Mouse (Mus musculus) kidney, adult 9 months (tissue): ENCODE data around the gene Ace3.

Experiments
- DNase-seq: peaks from one replicate; pipeline ENCODE4 v3.0.0; 2022

The Ace3 gene

DNA sequence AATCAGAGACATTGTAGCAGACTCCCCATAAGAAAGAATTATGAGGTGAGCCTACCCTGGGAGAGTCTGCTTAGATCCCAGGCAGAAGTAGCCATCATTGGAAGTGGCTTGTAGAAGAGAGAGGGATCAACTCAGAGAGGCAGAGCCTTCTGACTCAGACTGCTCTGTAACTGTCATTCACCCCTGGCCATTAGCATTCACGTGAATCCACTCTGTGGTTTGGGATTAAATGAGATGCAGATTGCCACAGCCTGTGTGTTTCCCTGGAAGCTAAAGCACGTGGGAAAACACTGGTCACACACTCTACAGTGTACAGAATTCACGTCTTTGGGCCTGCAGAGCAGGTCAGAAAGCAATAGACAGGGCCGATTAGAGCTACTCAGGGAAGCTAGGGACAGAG lies 10.0 kb upstream of the Ace3 start:
- DNase-seq = no peak

DNA sequence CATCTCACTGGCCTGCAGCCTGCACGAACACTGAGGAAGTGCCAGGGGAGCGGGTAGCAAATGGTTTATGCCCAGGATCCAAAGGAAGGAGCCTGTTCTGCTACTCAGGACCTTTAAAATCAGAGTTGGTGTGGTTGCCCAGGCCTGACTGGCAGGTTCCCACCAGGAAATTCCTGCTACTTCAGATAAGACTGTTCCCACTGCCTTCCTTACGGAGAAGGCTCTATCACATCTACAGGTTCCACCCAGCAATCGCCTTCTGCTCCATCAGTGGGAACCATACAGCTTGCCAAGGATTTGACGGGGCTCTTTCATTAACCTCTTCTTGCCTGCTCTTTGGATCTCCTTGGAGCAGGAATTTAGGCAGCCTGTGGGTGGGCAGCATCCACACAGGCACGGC lies 7.0 kb upstream of the Ace3 start:
- no peak for DNase-seq

DNA sequence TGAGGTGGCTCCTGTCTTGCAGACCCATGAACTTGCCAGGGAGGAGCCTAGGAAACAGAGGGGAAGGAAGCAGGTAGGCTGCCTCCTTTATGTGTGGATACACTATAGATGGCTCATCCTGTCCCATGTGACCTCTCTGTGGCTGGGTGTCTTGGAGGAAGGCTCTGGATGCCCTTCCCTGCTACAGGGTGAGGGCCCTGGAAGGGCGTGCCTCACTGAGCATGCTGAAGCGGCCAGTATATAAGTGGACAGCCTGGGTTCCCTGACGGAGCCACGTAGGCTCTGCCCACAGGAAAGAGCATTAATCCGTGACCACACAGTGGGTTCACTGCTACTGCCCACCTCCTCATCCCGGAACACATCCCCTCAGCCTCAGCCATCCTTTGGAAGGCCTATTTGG lies 5.0 kb upstream of the Ace3 start:
- DNase-seq = no peak

GRCm38 (mm10) chr11:105990231-105990630 lies 4.2 kb upstream of the Ace3 start:
- peak; percentile 58 for DNase-seq

DNA sequence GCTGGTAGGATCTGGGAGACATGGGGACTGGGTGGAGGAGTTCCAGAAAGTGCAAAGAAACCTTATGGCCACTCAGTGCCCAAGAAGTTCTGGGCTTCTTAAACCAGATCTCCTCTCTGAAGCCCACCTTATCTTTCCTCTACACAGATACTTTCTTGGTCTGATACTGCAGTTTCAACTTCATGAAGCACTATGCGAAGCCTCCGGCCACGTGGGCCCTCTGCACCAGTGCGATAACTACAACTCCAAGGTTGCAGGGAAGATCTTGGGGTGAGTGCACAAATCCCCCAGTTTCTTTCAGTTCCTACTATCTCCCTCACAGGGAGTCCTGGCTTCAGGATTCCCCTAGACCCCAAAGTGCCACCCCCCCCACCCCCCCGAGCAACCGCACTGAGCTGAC lies 5.6 kb downstream of the Ace3 start:
- DNase-seq = no peak

GRCm38 (mm10) chr11:106001718-106002117 lies 7.2 kb downstream of the Ace3 start:
- DNase-seq = peak; percentile 67

DNA sequence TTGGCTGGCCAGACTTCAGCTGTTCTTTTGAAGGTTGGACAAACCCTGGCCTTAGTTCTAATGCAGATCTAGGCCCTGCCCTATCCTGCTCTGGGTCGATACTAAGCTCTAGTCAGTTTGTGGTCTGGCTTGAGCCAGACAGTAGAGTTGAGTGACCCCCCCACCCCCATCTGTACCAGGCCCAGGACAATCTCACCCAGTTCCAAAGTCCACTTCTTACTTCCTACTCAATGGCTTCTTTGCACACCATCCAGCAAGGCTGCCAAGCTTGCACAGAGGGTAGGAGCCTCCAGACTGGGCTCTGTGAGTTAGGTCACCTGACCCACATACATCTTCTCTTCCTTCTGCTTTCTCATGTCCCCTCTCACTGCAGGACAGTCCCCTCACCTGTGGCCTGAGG lies 10.1 kb downstream of the Ace3 start:
- peak; percentile 65 for DNase-seq

GRCm38 (mm10) chr11:106005970-106006369 lies 11.5 kb downstream of the Ace3 start:
- DNase-seq = peak; percentile 95

GRCm38 (mm10) chr11:106007821-106008220 lies 13.3 kb downstream of the Ace3 start, which contains the start of gene Kcnh6:
Kcnh6 (plus strand) TSS chr11:106008124.
- peak; percentile 70 for DNase-seq

GRCm38 (mm10) chr11:106012711-106013110 lies 18.2 kb downstream of the Ace3 start:
- DNase-seq = no peak

DNA sequence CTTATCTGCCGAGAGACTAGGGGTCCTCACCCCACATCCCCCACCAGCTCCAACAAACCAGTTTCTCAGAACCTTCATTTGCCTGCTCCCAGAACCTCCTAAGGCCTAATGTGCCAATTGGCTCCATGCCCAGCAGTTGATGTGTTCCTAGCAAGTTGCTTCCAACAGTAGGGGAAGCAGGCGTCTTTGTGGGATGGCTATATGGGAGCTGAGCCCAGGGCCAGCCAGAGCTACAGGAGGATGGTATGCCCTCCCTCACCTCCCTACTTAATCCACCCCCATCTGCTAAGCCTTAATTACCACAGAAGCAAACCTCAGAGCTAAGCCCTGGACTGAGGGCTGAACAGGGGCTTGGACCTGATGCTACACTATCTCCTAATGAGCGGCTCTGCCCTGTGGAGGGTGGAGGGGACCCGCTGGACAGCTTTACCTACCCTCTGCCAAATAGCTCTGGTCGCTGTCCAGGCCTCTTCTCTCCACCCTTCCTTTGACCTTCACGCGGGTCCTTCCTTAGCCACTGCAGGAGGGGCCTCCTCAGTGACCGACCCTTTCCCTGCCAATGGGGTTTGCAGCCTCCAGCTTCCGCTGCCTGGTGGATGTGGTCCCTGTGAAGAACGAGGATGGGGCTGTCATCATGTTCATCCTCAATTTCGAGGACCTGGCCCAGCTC lies 19.2 kb downstream of the Ace3 start:
- no peak for DNase-seq

DNA sequence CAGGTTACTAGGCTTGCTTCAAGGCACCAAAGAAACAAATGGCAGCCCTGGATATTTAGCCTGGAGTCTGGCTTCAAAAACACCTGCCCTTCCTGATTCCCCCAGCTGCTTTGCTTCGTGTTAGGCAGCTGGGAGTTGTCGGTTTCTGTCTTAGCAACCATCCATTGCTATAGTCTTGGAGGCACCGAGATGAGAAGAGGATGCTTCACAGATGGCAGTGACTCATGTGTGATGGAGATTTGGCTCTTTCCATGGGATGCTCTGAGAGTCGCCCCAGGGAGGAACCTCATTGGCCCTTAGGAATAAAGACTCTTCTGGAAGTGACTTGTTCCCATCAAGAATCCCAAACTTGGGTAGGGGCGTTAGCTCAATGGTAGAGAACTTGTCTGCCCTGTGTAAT lies 22.0 kb downstream of the Ace3 start:
- DNase-seq = no peak

DNA sequence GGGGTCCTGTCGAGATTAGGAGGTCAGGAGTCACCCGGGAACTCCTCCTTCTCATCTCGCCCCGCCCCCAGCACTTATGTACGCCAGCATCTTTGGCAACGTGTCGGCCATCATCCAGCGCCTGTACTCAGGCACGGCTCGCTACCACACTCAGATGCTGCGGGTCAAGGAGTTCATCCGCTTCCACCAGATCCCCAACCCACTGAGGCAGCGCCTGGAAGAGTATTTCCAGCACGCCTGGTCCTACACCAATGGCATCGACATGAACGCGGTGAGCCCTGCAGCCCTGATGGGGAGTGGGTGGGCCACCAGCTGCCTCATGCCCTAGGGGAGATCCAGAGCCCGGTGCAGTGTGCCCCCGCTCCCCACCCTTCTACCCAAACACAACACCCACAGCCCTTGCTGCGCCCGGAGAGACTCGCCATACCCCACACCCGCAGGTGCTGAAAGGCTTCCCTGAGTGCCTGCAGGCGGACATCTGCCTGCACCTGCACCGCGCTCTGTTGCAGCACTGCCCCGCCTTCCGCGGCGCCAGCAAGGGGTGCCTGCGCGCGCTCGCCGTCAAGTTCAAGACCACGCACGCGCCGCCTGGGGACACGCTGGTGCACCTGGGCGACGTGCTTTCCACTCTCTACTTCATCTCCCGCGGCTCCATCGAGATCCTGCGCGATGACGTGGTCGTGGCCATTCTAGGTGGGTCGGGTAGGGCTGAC lies 25.7 kb downstream of the Ace3 start:
- DNase-seq = no peak

DNA sequence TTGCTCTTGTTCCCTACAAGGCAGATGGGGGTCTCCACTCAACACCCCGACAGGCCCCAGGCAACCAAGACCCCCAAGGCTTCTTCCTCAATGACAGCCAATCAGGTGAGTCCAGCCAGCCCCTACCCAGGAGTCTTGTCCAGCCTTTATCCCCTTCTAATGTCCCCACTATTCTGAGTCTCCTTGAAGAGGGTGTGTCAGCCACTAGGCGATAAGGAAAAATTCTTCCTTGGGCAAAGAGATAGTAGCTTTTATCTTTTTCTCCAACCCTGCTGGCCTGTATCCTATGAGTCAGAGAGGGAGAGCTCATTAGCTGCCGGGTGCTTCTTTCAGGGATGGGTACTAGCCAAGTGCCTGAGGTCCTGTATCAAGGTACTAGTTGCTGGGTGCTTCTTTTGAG lies 31.3 kb downstream of the Ace3 start:
- DNase-seq = no peak

DNA sequence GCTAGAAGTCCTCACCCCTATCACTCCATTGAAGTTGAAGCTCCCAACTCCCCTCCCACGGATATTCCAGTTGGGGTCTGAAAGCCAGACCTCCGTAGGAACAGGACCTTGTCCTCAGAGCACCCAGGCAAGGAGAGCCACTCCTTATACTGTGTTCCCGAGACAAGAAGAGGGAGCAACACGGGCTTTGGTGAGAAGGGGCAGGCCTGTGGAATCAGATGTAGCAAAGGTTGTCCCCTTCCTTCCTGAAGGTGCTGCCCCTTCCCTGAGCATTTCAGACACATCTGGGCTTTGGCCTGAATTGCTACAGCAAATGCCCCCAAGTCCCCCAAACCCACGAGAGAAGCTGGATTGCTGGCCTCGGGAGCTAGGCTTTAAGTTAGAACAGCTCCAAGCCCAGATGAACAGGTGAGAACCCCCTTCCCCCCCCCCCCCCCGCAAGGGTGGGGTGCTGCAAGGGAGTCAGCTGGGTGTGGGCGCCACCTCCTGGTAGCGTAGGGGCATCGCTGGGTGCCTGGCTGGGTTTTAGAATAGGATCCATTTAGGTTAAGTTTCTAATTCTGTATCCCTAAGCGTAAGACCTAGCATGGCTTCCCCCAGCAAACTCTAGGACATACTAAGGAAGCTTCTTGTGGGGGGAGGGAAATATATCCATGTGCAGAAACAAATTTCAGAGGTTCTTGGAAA lies 32.1 kb downstream of the Ace3 start:
- peak; percentile 72 for DNase-seq

- no peak for DNase-seq
These were observed 33.1 kb downstream of the Ace3 start for GRCm38 (mm10) chr11:106027607-106028006.

- DNase-seq = peak; percentile 21
These were observed 37.6 kb downstream of the Ace3 start for GRCm38 (mm10) chr11:106032074-106032473.

GRCm38 (mm10) chr11:106033491-106033919 lies 39.0 kb downstream of the Ace3 start:
- DNase-seq = peak; percentile 64

- DNase-seq = no peak
These were observed 40.5 kb downstream of the Ace3 start for GRCm38 (mm10) chr11:106034986-106035385.

- DNase-seq = peak; percentile 99
These were observed 42.3 kb downstream of the Ace3 start, which contains the start of gene Dcaf7 for GRCm38 (mm10) chr11:106036548-106037417. Dcaf7 (plus strand) TSS chr11:106036872.

- no peak for DNase-seq
These were observed 42.9 kb downstream of the Ace3 start for GRCm38 (mm10) chr11:106037418-106037751.

GRCm38 (mm10) chr11:106044349-106044748 lies 49.9 kb downstream of the Ace3 start:
- no peak for DNase-seq

- no peak for DNase-seq
These were observed 50.8 kb downstream of the Ace3 start for GRCm38 (mm10) chr11:106045256-106045655.
